Mouse (Mus musculus) right cerebral cortex, adult 18-20 months (tissue): ENCODE results near the gene Zfp13.
A peak's percentile ranks its signal among the peaks of the same experiment; 100 is the strongest.
"Not testable (repeated sequence)": the region's sequence is repeated elsewhere in the genome, so short reads cannot be mapped to it uniquely, and the experiment has no call there.

Experiments used
- DNase-seq: peaks from one replicate; pipeline ENCODE4 v3.0.0; 2022; ENCODE audit warnings: mixed read lengths

The Zfp13 gene

GRCm38 (mm10) chr17:23548615-23549014 is 50.7 kb downstream of the Zfp13 start:
- peak; percentile 90 for DNase-seq

DNA sequence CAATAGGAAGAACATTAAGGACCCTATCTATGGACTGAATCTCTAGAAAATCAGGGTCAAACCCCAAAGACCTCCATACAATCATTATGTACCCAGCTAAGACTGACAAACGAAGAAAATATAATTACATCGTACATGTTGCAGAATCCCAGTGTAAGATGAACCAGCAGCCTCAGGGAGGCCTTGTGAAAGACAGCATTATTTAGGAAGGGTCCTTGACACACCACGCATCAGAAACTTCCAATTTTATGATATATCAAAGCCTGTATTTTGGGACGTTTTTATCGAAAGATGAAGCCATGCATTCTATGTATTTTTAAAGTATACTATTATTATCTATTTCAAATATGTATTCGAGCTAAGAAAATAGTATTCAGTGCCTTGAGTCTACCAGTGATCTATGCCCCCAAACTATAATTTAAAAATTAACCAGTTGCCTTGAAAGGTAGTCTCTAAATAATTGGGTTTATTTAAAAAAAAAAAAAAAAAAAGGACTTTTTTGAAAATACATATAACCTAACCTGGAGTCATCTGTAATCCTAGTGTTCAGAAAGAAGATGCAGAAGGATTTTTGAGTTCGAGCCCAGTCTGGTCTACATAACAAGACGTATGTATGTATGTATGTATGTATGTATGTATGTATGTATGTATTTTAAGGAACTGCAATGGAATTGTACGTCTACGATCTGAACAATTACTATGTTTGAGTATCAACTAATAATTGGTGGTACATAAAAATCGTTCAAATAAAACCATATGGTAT is 51.4 kb downstream of the Zfp13 start:
- no peak for DNase-seq

DNA sequence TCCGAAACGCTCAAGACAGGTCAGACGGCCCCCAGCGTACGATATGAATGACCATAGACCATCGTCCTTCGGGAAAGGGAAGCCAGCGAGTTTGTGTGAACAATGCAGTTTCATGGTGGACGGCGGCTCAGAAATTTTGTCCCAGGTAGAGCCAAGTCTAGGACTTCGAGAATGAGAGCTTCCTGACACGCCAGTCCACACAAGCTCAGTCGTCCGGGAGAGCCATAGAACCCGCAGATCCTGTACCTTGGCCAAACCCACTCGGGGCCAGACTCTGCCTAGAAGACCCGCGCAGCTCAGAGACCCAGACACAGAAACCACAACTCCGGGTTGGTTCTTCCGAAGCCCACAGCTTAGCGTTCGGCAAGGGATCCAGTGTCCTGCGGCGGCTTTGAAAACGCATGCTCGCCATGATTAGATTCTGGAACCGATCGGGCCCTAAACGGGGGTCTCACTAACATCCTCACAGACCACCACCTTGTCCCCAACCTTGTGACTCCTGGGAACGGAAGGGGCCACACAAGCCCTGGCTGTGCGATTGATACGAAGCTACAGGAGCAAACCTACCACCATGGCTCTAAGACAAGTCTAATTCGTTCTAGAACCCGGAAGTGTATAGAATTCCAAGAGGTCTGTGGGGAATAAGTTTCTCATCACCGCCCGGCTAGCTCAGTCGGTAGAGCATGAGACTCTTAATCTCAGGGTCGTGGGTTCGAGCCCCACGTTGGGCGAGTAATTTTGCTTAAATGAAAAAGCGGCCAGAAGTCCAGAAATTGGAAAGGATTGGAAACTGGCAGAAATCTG is 52.4 kb downstream of the Zfp13 start:
- peak; percentile 86 for DNase-seq

- peak; percentile 79 for DNase-seq
Observed at GRCm38 (mm10) chr17:23546333-23546701, 53.0 kb downstream of the Zfp13 start.

GRCm38 (mm10) chr17:23545841-23546240 is 53.4 kb downstream of the Zfp13 start:
- DNase-seq = no peak

DNA sequence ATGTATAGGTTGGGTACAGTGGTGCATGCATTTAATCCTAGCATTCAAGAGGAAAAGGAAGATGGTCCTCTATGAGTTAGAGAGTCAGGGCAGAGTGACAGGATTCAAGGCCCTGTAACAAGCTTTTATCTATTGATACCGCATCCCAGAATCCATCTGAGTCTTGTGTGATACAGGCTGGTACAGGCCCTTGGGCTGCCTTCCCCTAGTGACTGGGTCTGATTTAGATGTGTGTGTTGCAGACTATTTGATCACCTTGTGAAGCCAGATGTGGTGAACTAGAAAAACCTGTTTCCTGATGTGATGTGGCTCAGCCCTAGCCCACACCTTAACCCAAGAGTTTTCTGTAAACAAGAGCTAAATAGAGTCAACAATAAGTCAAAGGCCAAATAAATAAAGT is 54.5 kb downstream of the Zfp13 start:
- DNase-seq = no peak

GRCm38 (mm10) chr17:23543983-23544382 is 55.3 kb downstream of the Zfp13 start:
- no peak for DNase-seq

- DNase-seq = no peak
Observed at GRCm38 (mm10) chr17:23543325-23543724, 56.0 kb downstream of the Zfp13 start.

DNA sequence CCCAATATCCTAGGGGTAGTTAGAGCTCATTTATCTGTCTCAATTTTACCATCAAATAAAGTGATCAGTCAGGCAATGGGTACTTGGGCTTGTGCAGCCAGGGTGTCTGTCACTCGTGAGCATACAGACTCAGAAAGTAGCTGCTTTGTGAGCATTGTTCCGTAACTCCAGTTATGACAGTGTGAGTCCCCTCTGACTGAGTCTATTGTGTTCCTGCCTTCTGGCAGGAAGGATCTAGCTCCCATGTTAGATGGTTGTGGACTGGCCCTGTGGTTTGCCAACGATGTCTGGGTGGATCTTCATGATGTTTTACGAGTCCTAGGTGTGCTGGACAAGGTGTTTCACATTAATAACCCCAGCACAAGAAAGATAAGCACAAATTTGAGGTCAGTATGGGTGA is 56.5 kb downstream of the Zfp13 start:
- peak; percentile 0 for DNase-seq

DNA sequence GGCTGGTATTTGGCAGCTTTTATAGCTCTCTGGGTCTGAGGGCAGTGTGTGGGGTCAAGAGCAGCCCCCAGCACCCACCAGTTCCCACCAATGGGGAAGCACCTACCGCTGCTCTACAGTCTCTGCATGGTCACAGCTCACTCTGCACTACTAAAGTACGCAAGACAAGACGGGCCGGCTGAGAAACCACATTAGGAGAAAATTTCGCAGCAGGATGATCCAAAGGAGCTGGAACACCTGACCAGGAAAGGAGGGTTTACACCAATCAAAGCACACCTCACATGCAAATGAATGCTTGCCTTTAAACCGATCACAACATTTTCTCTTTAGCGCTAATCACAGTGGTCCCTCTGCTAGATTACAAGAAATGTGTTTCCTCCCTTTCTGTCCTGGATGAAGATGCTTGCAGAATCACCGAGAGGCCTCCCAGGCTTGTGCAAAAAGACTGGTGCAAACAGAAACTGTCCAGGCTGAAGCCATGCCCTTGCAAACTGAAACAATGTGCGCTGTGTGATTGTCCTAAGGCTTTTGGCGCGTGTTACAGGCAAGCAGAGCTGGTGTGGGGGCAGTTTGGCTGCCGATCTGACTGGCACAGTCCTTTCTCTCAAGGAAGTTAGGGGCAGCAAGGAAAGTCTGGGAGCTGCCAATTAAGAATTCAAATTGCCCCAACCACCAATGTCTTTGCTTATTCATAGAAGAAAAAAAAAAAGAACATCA is 57.1 kb downstream of the Zfp13 start:
- DNase-seq = no peak

DNA sequence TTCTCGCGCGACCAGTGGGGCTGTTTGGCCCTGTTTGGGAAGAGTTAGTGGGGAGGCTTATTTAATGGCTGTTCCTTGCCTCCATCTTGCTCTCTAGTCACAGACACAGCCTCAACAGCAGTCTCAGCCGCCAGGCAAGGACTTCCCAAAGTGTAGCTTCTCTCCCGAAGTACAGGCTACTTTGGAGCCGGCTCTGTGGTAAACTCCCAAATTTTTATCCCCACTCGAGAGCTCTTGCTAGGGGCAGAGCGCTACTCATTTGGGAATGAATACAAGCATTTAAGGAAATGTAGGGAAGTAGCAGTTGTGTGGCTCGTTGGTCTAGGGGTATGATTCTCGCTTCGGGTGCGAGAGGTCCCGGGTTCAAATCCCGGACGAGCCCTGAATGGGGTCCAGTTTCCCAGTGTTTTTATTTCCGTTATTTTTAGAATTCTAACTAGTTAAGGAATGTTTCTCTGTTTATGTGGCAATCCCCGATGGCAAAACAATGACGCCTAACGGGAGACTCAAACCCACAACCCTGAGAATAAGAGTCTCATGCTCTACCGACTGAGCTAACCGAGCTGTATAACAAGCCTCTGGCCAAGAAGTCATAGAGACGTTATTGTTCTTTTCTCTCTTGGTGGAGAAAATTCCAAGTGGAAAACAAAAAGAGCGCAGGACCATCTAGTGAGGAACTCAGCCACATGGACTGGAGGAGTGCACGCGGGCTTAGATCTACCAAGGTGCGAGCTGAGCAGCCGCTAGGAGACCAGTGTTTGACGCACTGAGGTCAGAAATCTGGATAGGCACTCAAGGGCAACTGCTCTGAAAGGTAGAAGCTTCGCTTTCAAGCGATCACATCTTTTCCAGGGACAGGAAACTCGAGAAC is 58.4 kb downstream of the Zfp13 start:
- no peak for DNase-seq

- DNase-seq = no peak
Observed at GRCm38 (mm10) chr17:23540106-23540505, 59.2 kb downstream of the Zfp13 start.

GRCm38 (mm10) chr17:23539608-23540007 is 59.7 kb downstream of the Zfp13 start:
- DNase-seq = no peak

DNA sequence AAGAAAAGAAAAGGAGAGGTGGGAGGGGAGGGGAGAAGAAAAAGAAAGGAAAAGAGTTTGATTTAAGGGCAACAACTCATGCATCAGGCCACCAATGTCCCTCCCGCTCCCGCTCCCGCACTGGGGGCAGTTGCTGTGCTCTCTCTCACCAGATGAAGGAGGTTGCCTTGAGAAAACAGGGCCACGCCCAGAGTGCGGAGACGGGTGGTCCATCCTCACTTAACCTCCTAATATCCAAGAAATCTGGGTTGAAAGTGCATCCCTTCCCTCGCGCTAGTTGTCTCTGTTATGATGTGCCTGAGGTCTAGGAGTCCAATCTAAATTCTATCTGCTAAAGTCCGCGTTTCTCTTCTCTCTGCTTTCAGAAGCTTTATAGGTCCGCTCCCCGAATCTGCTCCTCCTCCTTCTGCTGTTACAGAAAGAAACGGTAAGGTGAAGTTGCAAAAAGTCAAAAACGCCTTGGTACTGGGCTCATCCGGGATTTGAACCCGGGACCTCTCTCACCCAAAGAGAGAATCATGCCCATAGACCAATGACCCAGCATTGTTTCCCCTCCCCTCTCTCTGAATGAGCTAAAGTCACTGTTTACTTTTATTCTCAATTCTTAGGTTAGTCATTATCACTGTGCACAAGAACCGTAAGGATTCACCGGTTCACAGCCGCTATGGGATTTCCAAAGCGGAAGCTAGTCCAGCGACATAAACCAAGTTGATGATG is 60.8 kb downstream of the Zfp13 start:
- no peak for DNase-seq

GRCm38 (mm10) chr17:23537554-23538255 is 61.6 kb downstream of the Zfp13 start:
- DNase-seq = no peak

DNA sequence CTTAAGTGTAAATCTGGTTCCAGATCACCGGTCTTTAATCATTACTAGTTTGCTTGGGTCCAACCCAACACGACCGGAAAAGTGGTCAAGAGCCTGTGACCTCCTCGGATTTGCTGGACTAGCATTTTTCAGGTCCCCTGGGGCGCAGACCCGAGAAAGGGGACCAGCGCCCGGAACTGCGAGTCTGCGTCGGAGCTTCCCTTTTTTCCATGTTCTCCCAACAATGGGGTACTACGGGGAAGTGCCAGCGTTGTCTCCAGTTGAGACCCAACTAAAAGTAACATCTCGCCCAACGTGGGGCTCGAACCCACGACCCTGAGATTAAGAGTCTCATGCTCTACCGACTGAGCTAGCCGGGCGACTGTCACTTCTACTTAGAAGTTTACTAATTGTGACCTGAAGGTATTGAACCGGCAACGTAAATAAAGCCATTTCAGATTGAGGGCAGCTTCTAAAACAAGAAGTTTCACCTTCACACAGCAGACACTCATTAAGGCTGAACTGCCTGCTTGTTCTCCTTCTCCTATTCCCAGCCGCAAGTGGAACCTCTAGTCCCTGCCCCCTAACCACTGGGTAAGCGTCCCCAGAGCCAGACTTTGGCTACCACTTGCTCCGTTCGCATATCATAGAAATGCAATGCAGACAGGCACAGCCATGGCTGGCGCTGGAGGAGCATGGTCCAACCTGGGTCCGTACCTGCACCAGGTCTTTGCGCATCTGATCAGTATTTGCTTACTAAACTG is 64.1 kb downstream of the Zfp13 start:
- DNase-seq = not testable (repeated sequence)

DNA sequence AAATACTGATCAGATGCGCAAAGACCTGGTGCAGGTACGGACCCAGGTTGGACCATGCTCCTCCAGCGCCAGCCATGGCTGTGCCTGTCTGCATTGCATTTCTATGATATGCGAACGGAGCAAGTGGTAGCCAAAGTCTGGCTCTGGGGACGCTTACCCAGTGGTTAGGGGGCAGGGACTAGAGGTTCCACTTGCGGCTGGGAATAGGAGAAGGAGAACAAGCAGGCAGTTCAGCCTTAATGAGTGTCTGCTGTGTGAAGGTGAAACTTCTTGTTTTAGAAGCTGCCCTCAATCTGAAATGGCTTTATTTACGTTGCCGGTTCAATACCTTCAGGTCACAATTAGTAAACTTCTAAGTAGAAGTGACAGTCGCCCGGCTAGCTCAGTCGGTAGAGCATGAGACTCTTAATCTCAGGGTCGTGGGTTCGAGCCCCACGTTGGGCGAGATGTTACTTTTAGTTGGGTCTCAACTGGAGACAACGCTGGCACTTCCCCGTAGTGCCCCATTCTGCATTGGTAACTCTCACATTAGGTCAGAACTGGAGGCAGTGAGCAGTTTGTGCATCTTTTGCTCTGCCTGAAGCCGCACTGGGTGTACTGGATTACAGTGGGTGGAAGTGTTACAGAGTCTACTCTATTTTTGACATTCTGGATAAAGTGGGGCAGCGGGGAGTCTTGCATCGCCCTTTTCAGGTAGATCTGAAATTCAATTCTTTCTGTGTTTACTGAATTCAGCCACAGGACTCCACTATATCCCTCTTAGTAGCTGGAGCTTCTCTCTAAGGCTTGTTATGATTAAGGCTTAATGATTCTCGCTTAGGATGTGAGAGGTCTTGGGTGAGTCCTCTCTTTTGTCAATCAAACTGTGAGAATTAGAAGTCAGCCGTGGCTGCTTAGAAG is 65.4 kb downstream of the Zfp13 start:
- not testable (repeated sequence) for DNase-seq

GRCm38 (mm10) chr17:23531408-23531807 is 67.9 kb downstream of the Zfp13 start:
- DNase-seq = not testable (repeated sequence)
